8 mouse cellular contexts compared by ENCODE assay signal in the genomic region with DNA sequence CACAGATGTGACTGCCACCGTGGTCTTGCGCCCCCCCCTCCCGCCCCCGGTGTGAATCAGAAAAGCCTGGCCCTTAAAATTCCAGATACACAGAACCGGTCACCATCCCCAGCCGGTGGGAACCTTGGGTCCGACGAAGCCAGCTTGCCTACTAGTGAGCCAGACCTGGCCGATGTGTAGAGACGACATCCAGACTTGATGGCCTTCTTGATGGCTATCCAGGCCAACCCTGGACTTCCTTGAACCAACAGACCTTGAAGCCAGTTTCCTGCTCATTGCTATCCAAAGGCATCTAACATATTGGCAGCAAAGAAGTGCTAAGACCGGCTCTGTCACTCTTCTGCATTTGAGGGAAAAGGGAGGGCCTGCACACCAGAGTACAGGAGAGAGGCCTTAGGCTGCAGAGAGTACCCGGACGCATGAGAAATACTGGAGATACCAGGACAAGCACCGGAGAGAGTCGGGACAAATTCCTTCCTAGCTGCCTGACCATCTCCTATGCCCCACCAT. TPM values are rescaled to one million over a fixed set of nuclear protein-coding genes. Genes with fewer than 3 reads are reported as not detected.
DNase-seq lines count a peak whose midpoint lies in the region.

No protein-coding gene starts in this region.

- WGBS in embryonic facial prominence, embryonic 10.5 days: 13% methylated on average over 15 of the region's 15 CpGs
- 15% methylated on average over 15 of the region's 15 CpGs for WGBS in hindbrain, embryonic 10.5 days
- 12% methylated on average over 15 of the region's 15 CpGs for WGBS in macrophage (ENCODE audit: missing documents)

- H3K9me3 ChIP-seq in embryonic facial prominence, embryonic 10.5 days: no peaks in the 10 kb centered on the region
- H3K9me3 ChIP-seq in hindbrain, embryonic 10.5 days: no peaks in the 10 kb centered on the region

- intact Hi-C loops in gastrocnemius, postnatal 36 days (cut with DNase I): no loop called here

- peaks cover 34% of the 10 kb centered on the region for H3K79me2 ChIP-seq in macrophage (ENCODE audit: inconsistent target)

- peak overlapping the region; percentile 95 for H3K27ac ChIP-seq in embryonic facial prominence, embryonic 10.5 days (replicated peaks)
- H3K27ac ChIP-seq in hindbrain, embryonic 10.5 days: peak overlapping the region; percentile 93
- H3K27ac ChIP-seq in macrophage: peak overlapping the region; percentile 71

- H3K4me3 ChIP-seq in embryonic facial prominence, embryonic 10.5 days: peak overlapping the region; percentile 91
- peak overlapping the region; percentile 92 for H3K4me3 ChIP-seq in hindbrain, embryonic 10.5 days
- peak overlapping the region; percentile 82 for H3K4me3 ChIP-seq in macrophage (ENCODE audit: inconsistent target)

- H3K4me1 ChIP-seq in embryonic facial prominence, embryonic 10.5 days: peaks cover 30% of the 10 kb centered on the region
- peaks cover 25% of the 10 kb centered on the region for H3K4me1 ChIP-seq in hindbrain, embryonic 10.5 days (replicated peaks)

- peak; percentile 20 for DNase-seq in layer of hippocampus, adult 9-10 months (ENCODE audit: low spot score)
- no peak for DNase-seq in layer of hippocampus, adult 18-20 months (ENCODE audit: low spot score in 2 of 2)
- no peak for DNase-seq in embryonic facial prominence, embryonic 10.5 days (ENCODE audit: low spot score)
- no peak for DNase-seq in hindbrain, embryonic 10.5 days (ENCODE audit: low spot score)
- DNase-seq in thymus, postnatal 14 days: no peak
- no peak for DNase-seq in gastrocnemius, postnatal 36 days
- DNase-seq in ovary, postnatal 14 days (ENCODE audit: low spot score): no peak

- H3K27me3 ChIP-seq in embryonic facial prominence, embryonic 10.5 days (replicated peaks; ENCODE audit: low read depth, poor library complexity, severe bottlenecking): no peaks in the 10 kb centered on the region
- no peaks in the 10 kb centered on the region for H3K27me3 ChIP-seq in hindbrain, embryonic 10.5 days (ENCODE audit: insufficient read depth, poor library complexity, severe bottlenecking)

- H3K36me3 ChIP-seq in embryonic facial prominence, embryonic 10.5 days (replicated peaks): peaks cover 27% of the 10 kb centered on the region
- H3K36me3 ChIP-seq in hindbrain, embryonic 10.5 days: peaks cover 23% of the 10 kb centered on the region
- H3K36me3 ChIP-seq in macrophage (ENCODE audit: inconsistent target): no peaks in the 10 kb centered on the region

RNA-seq across cellular contexts. Expression of gene Gtse1, which starts 0.5 kb away (rescaled TPM):
- under 1 TPM; 0.30 to 0.35 TPM for total RNA-seq in layer of hippocampus, adult 18-20 months (2021)
- polyA plus RNA-seq in embryonic facial prominence, embryonic 10.5 days (2016; fragmentation: Nextera tagmentation; extraction: Ambion mirVana): 53.2 and 54.3 TPM in 2 replicates
- polyA plus RNA-seq in hindbrain, embryonic 10.5 days (2016; fragmentation: Nextera tagmentation; extraction: Ambion mirVana): 45.6 and 52.8 TPM in 2 replicates
- 1 to 10 TPM in 24 of 26 experiments, under 1 TPM in 2; 0.71 to 7.5 (median 2.9) TPM for total RNA-seq in macrophage (2018; cell fraction: chromatin; rRNA removed)
- total RNA-seq in macrophage (2018; cell fraction: cytosol; rRNA removed): 1 to 10 TPM; 1.0 to 5.7 (median 2.9) TPM
- 10 to 100 TPM in 1 of 26 experiments, 1 to 10 TPM in 22, under 1 TPM in 3; 0.81 to 10.7 (median 2.0) TPM for total RNA-seq in macrophage (2018; cell fraction: nucleus; rRNA removed)
- polyA plus RNA-seq in macrophage (2018): 2.4 to 8.0 TPM (median 3.3 TPM) in 3 replicates
- total RNA-seq in gastrocnemius, postnatal 36 days (2021): under 1 TPM; 0.27 to 0.28 TPM

RNA-seq across cellular contexts. Expression of gene Trmu, which starts 20.1 kb away (rescaled TPM):
- 10 to 100 TPM; 29.1 to 38.0 TPM for total RNA-seq in layer of hippocampus, adult 18-20 months (2021)
- 38.9 and 42.5 TPM in 2 replicates for polyA plus RNA-seq in embryonic facial prominence, embryonic 10.5 days (2016; fragmentation: Nextera tagmentation; extraction: Ambion mirVana)
- 36.7 and 37.6 TPM in 2 replicates for polyA plus RNA-seq in hindbrain, embryonic 10.5 days (2016; fragmentation: Nextera tagmentation; extraction: Ambion mirVana)
- 10 to 100 TPM; 10.7 to 90.6 (median 47.9) TPM for total RNA-seq in macrophage (2018; cell fraction: chromatin; rRNA removed)
- 1 to 10 TPM; 3.9 to 8.5 (median 6.3) TPM for total RNA-seq in macrophage (2018; cell fraction: cytosol; rRNA removed)
- total RNA-seq in macrophage (2018; cell fraction: nucleus; rRNA removed): 10 to 100 TPM in 18 of 26 experiments, 1 to 10 TPM in 8; 5.4 to 39.5 (median 20.4) TPM
- 6.6 to 10.6 TPM (median 7.9 TPM) in 3 replicates for polyA plus RNA-seq in macrophage (2018)
- total RNA-seq in gastrocnemius, postnatal 36 days (2021): 10 to 100 TPM in 1 of 2 experiments, 1 to 10 TPM in 1; 9.1 to 12.1 TPM

RNA-seq across cellular contexts. Expression of gene Ttc38, which starts 26.9 kb away (rescaled TPM):
- total RNA-seq in layer of hippocampus, adult 18-20 months (2021): 1 to 10 TPM; 5.0 to 6.7 TPM
- 2.2 and 3.1 TPM in 2 replicates for polyA plus RNA-seq in embryonic facial prominence, embryonic 10.5 days (2016; fragmentation: Nextera tagmentation; extraction: Ambion mirVana)
- 2.9 and 3.0 TPM in 2 replicates for polyA plus RNA-seq in hindbrain, embryonic 10.5 days (2016; fragmentation: Nextera tagmentation; extraction: Ambion mirVana)
- 10 to 100 TPM in 4 of 26 experiments, 1 to 10 TPM in 16, under 1 TPM in 6; 0.17 to 14.2 (median 4.8) TPM for total RNA-seq in macrophage (2018; cell fraction: chromatin; rRNA removed)
- 10 to 100 TPM in 2 of 26 experiments, 1 to 10 TPM in 24; 4.2 to 10.3 (median 6.7) TPM for total RNA-seq in macrophage (2018; cell fraction: cytosol; rRNA removed)
- total RNA-seq in macrophage (2018; cell fraction: nucleus; rRNA removed): 10 to 100 TPM in 2 of 26 experiments, 1 to 10 TPM in 22, under 1 TPM in 2; 0.72 to 10.3 (median 5.1) TPM
- 6.0 to 7.4 TPM (median 6.6 TPM) in 3 replicates for polyA plus RNA-seq in macrophage (2018)
- total RNA-seq in gastrocnemius, postnatal 36 days (2021): 1 to 10 TPM; 2.8 to 4.7 TPM

RNA-seq across cellular contexts. Expression of gene Pkdrej, which starts 37.5 kb away (rescaled TPM):
- total RNA-seq in layer of hippocampus, adult 18-20 months (2021): under 1 TPM; 0.62 to 0.63 TPM
- polyA plus RNA-seq in embryonic facial prominence, embryonic 10.5 days (2016; fragmentation: Nextera tagmentation; extraction: Ambion mirVana): 0.04 TPM in 2 replicates
- polyA plus RNA-seq in hindbrain, embryonic 10.5 days (2016; fragmentation: Nextera tagmentation; extraction: Ambion mirVana): 0.04 TPM in 1 of 2 replicates, not detected in the other
- total RNA-seq in macrophage (2018; cell fraction: chromatin; rRNA removed): not detected
- total RNA-seq in macrophage (2018; cell fraction: cytosol; rRNA removed): not detected
- total RNA-seq in macrophage (2018; cell fraction: nucleus; rRNA removed): not detected
- polyA plus RNA-seq in macrophage (2018): not detected in 3 replicates
- total RNA-seq in gastrocnemius, postnatal 36 days (2021): under 1 TPM; 0.12 to 0.31 TPM

RNA-seq across cellular contexts. Expression of gene Cdpf1, which starts 47.5 kb away (rescaled TPM):
- total RNA-seq in layer of hippocampus, adult 18-20 months (2021): 10 to 100 TPM; 16.5 to 20.0 TPM
- 32.2 and 34.2 TPM in 2 replicates for polyA plus RNA-seq in embryonic facial prominence, embryonic 10.5 days (2016; fragmentation: Nextera tagmentation; extraction: Ambion mirVana)
- polyA plus RNA-seq in hindbrain, embryonic 10.5 days (2016; fragmentation: Nextera tagmentation; extraction: Ambion mirVana): 30.9 and 31.6 TPM in 2 replicates
- 10 to 100 TPM in 2 of 26 experiments, 1 to 10 TPM in 19, not detected in 5; 1.3 to 13.0 (median 3.6) TPM for total RNA-seq in macrophage (2018; cell fraction: chromatin; rRNA removed)
- total RNA-seq in macrophage (2018; cell fraction: cytosol; rRNA removed): 10 to 100 TPM in 23 of 26 experiments, 1 to 10 TPM in 3; 8.6 to 20.3 (median 14.4) TPM
- total RNA-seq in macrophage (2018; cell fraction: nucleus; rRNA removed): 10 to 100 TPM in 6 of 26 experiments, 1 to 10 TPM in 20; 1.1 to 16.4 (median 5.9) TPM
- polyA plus RNA-seq in macrophage (2018): 8.5 to 18.1 TPM (median 15.2 TPM) in 3 replicates
- 10 to 100 TPM; 33.9 to 41.5 TPM for total RNA-seq in gastrocnemius, postnatal 36 days (2021)
